Mouse (Mus musculus): ENCODE data around the gene Cort.

- TF ChIP-seq CTCF (IDR thresholded peaks at IDR 0.05) = no peak
- no peak for TF ChIP-seq EP300 (IDR thresholded peaks at IDR 0.05; ENCODE audit: insufficient read depth, low read depth, low read length)
Observed at GRCm38 (mm10) chr4:149173661-149174060, 47.1 kb upstream of the Cort start.

Data from heart, adult 2 months (tissue).